8 mouse cellular contexts compared by ENCODE assay signal in genomic region chr17:86484087-86484737, GRCm38 (mm10). TPM values are rescaled to one million over a fixed set of nuclear protein-coding genes. Genes with fewer than 3 reads are reported as not detected.
A peak's percentile ranks its signal among the peaks of the same experiment; 100 is the strongest.
DNase-seq lines count a peak whose midpoint lies in the region; TF ChIP-seq lines count a peak whose summit lies in the region.

No protein-coding gene starts in this region.

- peak; percentile 51 for DNase-seq in CD4-positive helper T cell, adult 2 months (ENCODE audit: low read depth, low spot score)
- DNase-seq in adrenal gland, postnatal 4 days (ENCODE audit: low spot score in 2 of 2) = peak; percentile 30 to 70
- DNase-seq in fibroblast of lung, adult 2 months (ENCODE audit: low read depth) = peak; percentile 65
- peak; percentile 49 for DNase-seq in heart, postnatal 25 days (ENCODE audit: low spot score)
- DNase-seq in layer of hippocampus, adult 18-20 months (ENCODE audit: low spot score in 2 of 2) = peak; percentile 70 to 88
- DNase-seq in lung, adult 18-20 months = peak; percentile 86 to 91
- DNase-seq in ovary, postnatal 10 days (ENCODE audit: low spot score) = peak; percentile 51
- peak; percentile 66 for DNase-seq in thymus, adult 2 months

- 4% methylated on average over 3 of the region's 3 CpGs for WGBS in thymus, adult 2 months

- no peak overlapping the region for H3K4me3 ChIP-seq in thymus, adult 2 months (ENCODE audit: control insufficient read depth, insufficient read depth, low read length)

- no peak for TF ChIP-seq POLR2A in thymus, adult 2 months (IDR thresholded peaks at IDR 0.05; ENCODE audit: control insufficient read depth, extremely low read depth, insufficient read depth, low read length, poor library complexity)

- H3K4me1 ChIP-seq in thymus, adult 2 months (replicated peaks; ENCODE audit: control insufficient read depth, insufficient read depth, low read length) = no peaks in the 10 kb centered on the region

- intact Hi-C loops in heart, postnatal 25 days (cut with DNase I) = loop anchor here (1.0 to 10.0 kb wide), 3 partner anchors 422 to 771 kb away; no protein-coding TSS in a partner anchor

- no peak overlapping the region for H3K27ac ChIP-seq in thymus, adult 2 months (ENCODE audit: control insufficient read depth, insufficient read depth, low read length)

- H3K27me3 ChIP-seq in thymus, adult 2 months (ENCODE audit: control insufficient read depth, insufficient read depth, low read length) = no peaks in the 10 kb centered on the region

- no peak for TF ChIP-seq CTCF in thymus, adult 2 months (IDR thresholded peaks at IDR 0.05; ENCODE audit: borderline replicate concordance, control insufficient read depth, extremely low read depth, insufficient read depth, low read length, poor library complexity)

- H3K36me3 ChIP-seq in thymus, adult 2 months (ENCODE audit: control insufficient read depth, insufficient read depth, low read length) = no peaks in the 10 kb centered on the region

RNA-seq across cellular contexts. Expression of gene Gm10309, which starts 20.8 kb away (rescaled TPM):
- under 1 TPM in 1 of 2 experiments, not detected in 1; 0.25 TPM for total RNA-seq in adrenal gland, postnatal 4 days (2021)
- total RNA-seq in heart, postnatal 25 days (2021) = not detected
- total RNA-seq in layer of hippocampus, adult 18-20 months (2021) = not detected
- polyA plus RNA-seq in thymus, adult 2 months (2012; rRNA removed) = not detected in 2 replicates
